Mouse (Mus musculus) midbrain, embryonic 11.5 days (tissue): ENCODE data around the gene Ubtd2. TPM values are rescaled to one million over a fixed set of nuclear protein-coding genes. Genes with fewer than 3 reads are reported as not detected.

ENCODE experiments used
- ATAC-seq: fragments of 200-750 bp; cut with Nextera tagmentation; 2 replicates; pipeline ENCODE4 v1.8.0; 2017; ENCODE audit warnings: moderate TSS enrichment, moderate library complexity; ENCODE audit not compliant: low FRiP score
- DNase-seq: peaks from one replicate; pipeline ENCODE4 v3.0.0; 2015; ENCODE audit warnings: low spot score; ENCODE audit errors: missing footprints
- H3K27ac ChIP-seq: fragments of 300-500 bp; sonication (generic); 2 replicates; pipeline ENCODE4 v1.5.1; 2014; ENCODE audit warnings: low read depth, low read length
- H3K27me3 ChIP-seq: fragments of 300-500 bp; sonication (generic); 2 replicates; pipeline ENCODE4 v1.6.1; 2014; ENCODE audit warnings: mild to moderate bottlenecking, low read length, moderate library complexity, mixed read lengths; ENCODE audit not compliant: control insufficient read depth, insufficient read depth
- H3K36me3 ChIP-seq: fragments of 300-500 bp; sonication (generic); 2 replicates; pipeline ENCODE4 v1.6.1; 2014; ENCODE audit warnings: mild to moderate bottlenecking, low read length, moderate library complexity, mixed read lengths; ENCODE audit not compliant: control insufficient read depth, insufficient read depth
- H3K4me1 ChIP-seq: fragments of 300-500 bp; sonication (generic); 2 replicates; pipeline ENCODE4 v1.6.1; 2014; ENCODE audit warnings: low read length; ENCODE audit not compliant: control insufficient read depth, insufficient read depth
- H3K4me2 ChIP-seq: fragments of 300-500 bp; sonication (generic); 2 replicates; pipeline ENCODE4 v1.6.1; 2014; ENCODE audit warnings: mild to moderate bottlenecking, moderate library complexity
- H3K4me3 ChIP-seq: fragments of 300-500 bp; sonication (generic); 2 replicates; pipeline ENCODE4 v1.5.1; 2014; ENCODE audit warnings: low read depth, low read length
- H3K9ac ChIP-seq: fragments of 300-500 bp; sonication (generic); 2 replicates; pipeline ENCODE4 v1.6.1; 2014; ENCODE audit warnings: low read length
- H3K9me3 ChIP-seq: fragments of 300-500 bp; sonication (generic); 2 replicates; pipeline ENCODE4 v1.6.1; 2016; ENCODE audit warnings: low read length; ENCODE audit not compliant: control insufficient read depth
- WGBS: fragments of 180-500 bp; shearing (Covaris S2); extraction: QIAGEN DNeasy Blood & Tissue Kit; methylation state at CpG from one replicate; pipeline ENCODE4 v1.1.7; 2014; 5-methylcytosine and 5-hydroxymethylcytosine counted together
- polyA plus RNA-seq: library from polyadenylated mRNA; unstranded; fragments of >200 nt; fragmentation: Nextera tagmentation; extraction: Ambion mirVana; gene quantifications from 2 replicates; pipeline ENCODE4 v1.2.1, GENCODE M21; 2014

Gene Ubtd2
- polyA plus RNA-seq, 1 experiment from 2014 or later: 71.6 TPM

DNA sequence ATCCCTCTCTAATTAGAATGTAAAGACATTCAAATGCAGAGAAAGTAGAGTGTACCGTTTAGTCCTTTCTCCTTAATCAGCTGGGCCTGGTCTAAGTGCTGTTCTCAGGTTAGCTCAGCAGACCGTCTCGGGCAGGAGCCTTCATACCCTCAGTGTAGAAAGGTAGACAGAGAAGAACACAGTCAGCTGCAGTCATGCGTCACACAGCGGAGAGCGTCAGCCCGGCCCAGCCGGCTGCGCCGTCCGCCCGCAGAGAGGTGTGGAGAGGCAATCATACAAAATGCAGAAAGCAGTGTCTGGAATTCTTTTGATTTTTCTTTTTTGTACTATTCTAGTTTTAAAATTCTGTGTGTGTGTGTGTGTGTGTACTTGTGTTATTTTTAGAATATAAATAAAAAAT, 90.4 kb downstream of the Ubtd2 start:
- DNase-seq (no peak), ATAC-seq (no peak)
- H3K9ac ChIP-seq: no peak overlapping the region
- H3K4me2 ChIP-seq: no peak overlapping the region
- no peaks in the 10 kb centered on the region for H3K9me3 ChIP-seq
- H3K4me1 ChIP-seq: peaks cover 6% of the 10 kb centered on the region
- no peaks in the 10 kb centered on the region for H3K36me3 ChIP-seq
- no peak overlapping the region for H3K4me3 ChIP-seq
- no peak overlapping the region for H3K27ac ChIP-seq
- 60% methylated on average over 12 of the region's 12 CpGs for WGBS
- H3K27me3 ChIP-seq: no peaks in the 10 kb centered on the region

DNA sequence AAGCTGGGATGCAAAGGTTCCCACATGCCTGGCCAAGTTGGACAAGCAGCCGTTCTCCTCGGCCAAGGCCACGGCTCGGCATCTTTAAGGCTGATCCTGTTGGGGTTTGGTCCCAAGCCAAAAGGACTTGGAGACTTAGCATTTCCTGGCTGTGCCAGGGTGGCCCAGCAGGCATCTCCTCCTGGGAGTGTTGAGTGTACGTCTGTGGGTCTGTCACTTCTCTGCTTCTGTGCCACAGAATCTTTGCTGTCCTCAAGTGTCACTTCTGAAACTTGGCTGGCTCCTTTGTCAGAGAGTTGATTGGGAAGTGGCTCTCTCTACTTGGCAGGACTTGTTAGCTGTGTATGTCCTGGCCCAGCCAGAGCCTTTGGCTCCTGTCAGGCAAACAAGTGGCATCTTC, 91.3 kb downstream of the Ubtd2 start:
- H3K9ac ChIP-seq: no peak overlapping the region
- no peak overlapping the region for H3K27ac ChIP-seq
- no peaks in the 10 kb centered on the region for H3K36me3 ChIP-seq
- peaks cover 6% of the 10 kb centered on the region for H3K4me1 ChIP-seq
- H3K4me3 ChIP-seq: no peak overlapping the region
- DNase-seq (no peak), ATAC-seq (no peak)
- H3K9me3 ChIP-seq: no peaks in the 10 kb centered on the region
- 86% methylated on average over 5 of the region's 5 CpGs for WGBS
- H3K4me2 ChIP-seq: no peak overlapping the region
- no peaks in the 10 kb centered on the region for H3K27me3 ChIP-seq

DNA sequence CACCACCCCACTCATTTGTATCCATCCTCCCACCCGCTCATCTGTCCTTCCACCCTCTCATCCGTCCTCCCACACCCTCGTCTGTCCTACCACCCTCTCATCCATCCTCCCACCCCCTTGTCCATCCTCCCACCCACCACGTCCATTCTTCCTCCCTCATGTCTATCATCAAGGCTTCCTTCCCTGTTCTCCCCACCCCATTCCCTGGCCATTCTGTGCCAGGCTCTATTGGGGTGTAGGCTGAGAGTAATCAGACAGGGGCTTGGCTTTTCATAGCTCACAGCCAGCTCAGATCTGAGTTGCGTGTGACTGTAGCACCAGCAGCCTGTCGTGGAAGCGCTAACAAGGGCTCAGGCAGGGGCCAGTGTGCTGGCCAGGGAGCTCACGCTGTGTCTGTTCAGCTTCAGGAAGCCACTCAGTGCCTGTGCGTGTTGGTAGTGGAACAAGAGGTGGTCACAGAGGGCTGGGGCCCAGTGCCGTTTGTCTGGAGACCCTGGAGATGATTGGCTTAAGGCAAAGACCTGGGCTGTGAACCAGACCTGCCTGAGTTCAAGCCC, 92.3 kb downstream of the Ubtd2 start:
- Histone ChIP-seq H3K9ac (no peak overlapping the region), H3K9me3 (no peaks in the 10 kb centered on the region), H3K4me2 (no peak overlapping the region), H3K27me3 (no peaks in the 10 kb centered on the region), H3K27ac (no peak overlapping the region), H3K36me3 (no peaks in the 10 kb centered on the region), H3K4me3 (no peak overlapping the region), H3K4me1 (peaks cover 6% of the 10 kb centered on the region)
- ATAC-seq: no peak
- 80% methylated on average over 10 of the region's 10 CpGs for WGBS
- DNase-seq: no peak

DNA sequence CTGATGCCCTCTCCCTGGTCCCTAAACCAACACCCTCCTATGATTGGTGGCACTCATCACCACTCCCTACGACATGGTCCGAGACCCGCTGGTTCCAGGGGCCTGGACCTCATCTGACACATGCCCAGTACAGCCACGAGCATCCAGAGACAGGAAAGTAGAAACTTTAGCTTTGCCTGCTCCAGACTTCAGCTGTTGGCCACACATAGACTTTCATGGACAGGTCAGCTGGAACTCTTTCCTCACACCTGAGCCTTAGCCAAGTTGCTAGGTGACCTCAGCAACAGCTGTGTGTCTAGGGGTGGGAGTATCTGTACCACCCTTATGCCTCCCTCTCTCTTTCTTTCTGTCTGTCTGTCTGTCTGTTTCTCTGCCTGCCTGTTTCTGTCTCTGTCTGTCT, 93.1 kb downstream of the Ubtd2 start:
- Histone ChIP-seq H3K36me3 (no peaks in the 10 kb centered on the region), H3K27ac (no peak overlapping the region), H3K4me1 (peaks cover 6% of the 10 kb centered on the region), H3K9ac (no peak overlapping the region), H3K4me3 (no peak overlapping the region), H3K27me3 (no peaks in the 10 kb centered on the region), H3K4me2 (no peak overlapping the region), H3K9me3 (no peaks in the 10 kb centered on the region)
- ATAC-seq (no peak), DNase-seq (no peak)
- 92% methylated on average over 4 of the region's 4 CpGs for WGBS

DNA sequence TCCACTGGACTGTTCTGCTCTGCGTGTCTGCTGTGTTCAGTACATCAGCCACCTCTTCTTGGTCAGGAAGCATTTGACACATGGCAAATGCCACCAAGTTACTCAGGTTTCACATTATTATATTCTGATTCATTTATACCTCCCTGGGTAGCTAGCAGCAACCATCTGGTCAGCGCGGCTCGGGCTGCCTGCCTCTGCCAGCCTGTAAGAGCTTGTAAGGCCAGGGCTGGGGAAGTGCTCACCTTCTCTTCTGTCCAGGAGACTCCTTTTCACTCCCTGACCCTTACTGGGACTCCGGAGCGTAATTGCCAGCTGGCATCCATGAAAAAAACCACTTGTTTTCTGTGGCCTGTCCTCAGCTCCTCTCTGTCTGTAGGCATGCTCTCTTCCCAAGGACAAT, 94.1 kb downstream of the Ubtd2 start:
- Histone ChIP-seq H3K27ac (no peak overlapping the region), H3K36me3 (no peaks in the 10 kb centered on the region), H3K4me2 (no peak overlapping the region), H3K4me1 (peaks cover 6% of the 10 kb centered on the region), H3K4me3 (no peak overlapping the region), H3K27me3 (no peaks in the 10 kb centered on the region), H3K9ac (no peak overlapping the region), H3K9me3 (no peaks in the 10 kb centered on the region)
- DNase-seq (no peak), ATAC-seq (no peak)
- WGBS: 72% methylated on average over 6 of the region's 6 CpGs

DNA sequence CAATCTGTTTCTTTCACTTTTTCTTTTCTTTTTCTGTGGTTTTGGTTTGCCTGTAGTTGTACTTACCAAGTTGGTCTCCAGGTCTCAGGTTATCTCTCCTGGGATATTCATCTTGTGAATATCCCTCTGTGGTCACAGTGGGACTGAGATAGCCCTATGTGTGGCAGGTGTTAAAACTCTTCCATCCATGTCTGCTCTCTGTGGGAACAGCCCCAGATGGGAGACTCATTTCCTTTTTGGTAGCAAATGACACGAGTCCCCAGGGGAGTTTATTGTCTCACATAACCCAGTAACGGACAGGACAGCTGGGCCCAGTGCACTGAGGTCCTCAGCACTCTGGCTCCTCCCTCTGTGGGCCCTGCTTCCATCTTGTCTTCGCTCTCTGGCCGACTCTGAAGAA, 94.9 kb downstream of the Ubtd2 start:
- H3K4me3 ChIP-seq: no peak overlapping the region
- no peaks in the 10 kb centered on the region for H3K27me3 ChIP-seq
- no peak overlapping the region for H3K9ac ChIP-seq
- ATAC-seq: 0 out of 2 replicates have a peak, but pooled peaks have one; percentile 30
- no peak overlapping the region for H3K27ac ChIP-seq
- 63% methylated on average over 4 of the region's 4 CpGs for WGBS
- no peaks in the 10 kb centered on the region for H3K9me3 ChIP-seq
- no peak overlapping the region for H3K4me2 ChIP-seq
- no peaks in the 10 kb centered on the region for H3K36me3 ChIP-seq
- H3K4me1 ChIP-seq: peaks cover 6% of the 10 kb centered on the region
- DNase-seq: no peak

DNA sequence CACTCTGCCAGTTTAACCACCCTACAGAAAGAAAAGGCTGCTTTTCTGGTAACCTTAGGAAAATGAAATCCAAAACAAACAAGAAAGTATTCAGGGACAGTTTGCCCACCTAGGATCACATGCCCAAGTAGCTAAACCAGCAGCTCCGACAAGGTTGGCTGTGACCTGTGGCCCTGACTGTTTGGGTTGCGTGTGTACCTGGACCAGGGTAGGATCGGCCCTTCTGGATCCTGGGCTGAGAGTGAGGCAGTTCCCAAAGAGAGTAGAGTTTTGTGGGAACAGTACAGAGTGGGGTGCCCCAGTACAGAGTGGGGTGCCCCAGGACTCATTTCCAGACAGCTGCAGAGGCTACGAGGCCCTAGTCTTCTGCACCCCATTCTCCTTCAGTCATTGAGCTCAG, 95.9 kb downstream of the Ubtd2 start:
- no peaks in the 10 kb centered on the region for H3K9me3 ChIP-seq
- H3K4me1 ChIP-seq: peaks cover 6% of the 10 kb centered on the region
- H3K27me3 ChIP-seq: no peaks in the 10 kb centered on the region
- H3K36me3 ChIP-seq: no peaks in the 10 kb centered on the region
- no peak overlapping the region for H3K4me2 ChIP-seq
- DNase-seq (no peak), ATAC-seq (no peak)
- H3K9ac ChIP-seq: no peak overlapping the region
- H3K4me3 ChIP-seq: no peak overlapping the region
- WGBS: 96% methylated on average over 4 of the region's 4 CpGs
- no peak overlapping the region for H3K27ac ChIP-seq

DNA sequence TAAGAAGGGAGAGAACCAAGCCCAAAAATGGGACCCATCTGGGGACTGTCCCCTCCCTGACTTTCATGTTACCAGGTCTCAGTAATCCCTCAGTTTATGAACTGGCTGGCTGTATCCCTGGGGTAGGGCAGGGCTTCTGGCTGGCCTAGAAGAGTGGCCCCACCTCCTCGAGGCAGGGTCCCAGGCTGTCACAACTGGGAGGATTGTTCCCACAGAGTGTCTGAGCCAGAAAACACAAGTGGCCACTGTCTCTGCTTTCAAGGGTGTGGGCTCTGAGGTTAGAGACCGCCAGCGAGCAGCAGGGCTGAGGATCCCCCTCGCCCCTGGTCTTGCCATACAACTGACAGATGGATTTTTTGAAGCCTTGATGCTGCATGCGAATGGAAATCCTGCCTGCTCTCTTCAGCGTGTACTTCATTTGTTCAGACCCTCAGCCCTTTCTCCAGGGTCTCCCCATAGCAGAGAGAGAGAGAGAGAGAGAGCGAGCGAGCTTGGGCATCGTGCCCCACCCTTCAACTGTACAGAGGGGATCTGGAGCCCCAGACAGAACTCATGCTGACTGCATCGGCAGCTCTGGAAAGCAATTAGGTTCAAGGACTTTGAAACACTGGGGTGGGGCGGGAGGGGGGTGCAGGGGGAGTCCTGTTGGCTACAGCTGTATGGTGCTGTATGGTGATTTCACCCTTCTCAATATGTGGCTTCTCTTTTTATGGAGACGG, 96.6 kb downstream of the Ubtd2 start:
- no peak overlapping the region for H3K9ac ChIP-seq
- ATAC-seq (no peak), DNase-seq (no peak)
- no peaks in the 10 kb centered on the region for H3K36me3 ChIP-seq
- H3K27ac ChIP-seq: no peak overlapping the region
- H3K27me3 ChIP-seq: no peaks in the 10 kb centered on the region
- H3K4me1 ChIP-seq: peaks cover 6% of the 10 kb centered on the region
- no peak overlapping the region for H3K4me2 ChIP-seq
- WGBS: 70% methylated on average over 12 of the region's 12 CpGs
- H3K9me3 ChIP-seq: no peaks in the 10 kb centered on the region
- H3K4me3 ChIP-seq: no peak overlapping the region

DNA sequence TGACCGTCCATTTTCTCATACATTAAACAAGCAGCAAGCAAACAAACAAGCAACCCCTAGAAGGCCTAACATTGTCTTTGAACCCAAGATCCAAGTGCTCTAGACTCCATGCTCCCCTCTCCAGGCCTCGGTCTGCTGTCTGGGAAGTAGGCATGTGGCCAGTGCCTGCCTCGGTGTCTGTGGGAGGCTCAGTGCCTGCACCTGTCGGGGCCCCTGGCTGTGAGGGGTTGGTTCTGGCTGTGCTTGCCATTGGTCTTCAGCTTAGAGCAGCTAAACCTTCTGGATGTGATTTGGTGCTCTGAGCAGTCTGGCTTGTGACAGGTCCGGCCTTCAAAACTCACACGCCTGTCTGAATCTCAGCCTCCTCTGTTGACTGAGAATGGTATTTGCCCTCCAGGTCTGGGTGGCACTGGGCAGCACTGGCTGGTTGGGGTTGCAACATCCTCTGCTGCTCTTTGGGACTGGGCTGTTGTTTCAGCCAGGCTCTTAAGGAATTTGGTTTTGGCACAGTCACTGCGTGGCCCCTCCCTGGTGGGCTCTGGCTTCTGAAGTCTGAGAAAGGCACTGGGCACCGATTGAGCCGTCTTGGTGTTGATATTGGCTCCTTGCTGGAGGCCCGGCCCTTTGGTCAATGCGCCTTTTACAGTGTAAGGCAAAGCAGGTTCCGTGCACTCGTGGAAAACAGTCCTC, 97.4 kb downstream of the Ubtd2 start:
- Histone ChIP-seq H3K9ac (no peak overlapping the region), H3K4me3 (no peak overlapping the region), H3K4me2 (no peak overlapping the region), H3K4me1 (peaks cover 6% of the 10 kb centered on the region), H3K9me3 (no peaks in the 10 kb centered on the region), H3K27me3 (no peaks in the 10 kb centered on the region), H3K36me3 (no peaks in the 10 kb centered on the region), H3K27ac (no peak overlapping the region)
- DNase-seq (no peak), ATAC-seq (no peak)
- 77% methylated on average over 13 of the region's 13 CpGs for WGBS
